Mouse (Mus musculus): Measurements from ENCODE around the gene Arpc1a. TPM values are rescaled to one million over a fixed set of nuclear protein-coding genes. Genes with fewer than 3 reads are reported as not detected.
"Not testable (repeated sequence)": the region's sequence is repeated elsewhere in the genome, so short reads cannot be mapped to it uniquely, and the experiment has no call there.

Arpc1a gene
- total RNA-seq (2021), result 100 to 1,000 TPM; 131 to 134 TPM
- long read RNA-seq, experiment 1, transcript Arpc1a-201 (10 exons, 1,632 nt), result major isoform, 80 of 88 reads
- long read RNA-seq, experiment 1, partial matches to known transcripts, result 3 of 88 reads
- long read RNA-seq, experiment 1, other reads (novel, unspliced or antisense), result 4 of 88 reads
- long read RNA-seq, experiment 2, transcript Arpc1a-201 (10 exons, 1,632 nt), result major isoform, 221 of 255 reads
- long read RNA-seq, experiment 2, partial matches to known transcripts, result 22 of 255 reads
- long read RNA-seq, experiment 2, other reads (novel, unspliced or antisense), result 10 of 255 reads

DNA sequence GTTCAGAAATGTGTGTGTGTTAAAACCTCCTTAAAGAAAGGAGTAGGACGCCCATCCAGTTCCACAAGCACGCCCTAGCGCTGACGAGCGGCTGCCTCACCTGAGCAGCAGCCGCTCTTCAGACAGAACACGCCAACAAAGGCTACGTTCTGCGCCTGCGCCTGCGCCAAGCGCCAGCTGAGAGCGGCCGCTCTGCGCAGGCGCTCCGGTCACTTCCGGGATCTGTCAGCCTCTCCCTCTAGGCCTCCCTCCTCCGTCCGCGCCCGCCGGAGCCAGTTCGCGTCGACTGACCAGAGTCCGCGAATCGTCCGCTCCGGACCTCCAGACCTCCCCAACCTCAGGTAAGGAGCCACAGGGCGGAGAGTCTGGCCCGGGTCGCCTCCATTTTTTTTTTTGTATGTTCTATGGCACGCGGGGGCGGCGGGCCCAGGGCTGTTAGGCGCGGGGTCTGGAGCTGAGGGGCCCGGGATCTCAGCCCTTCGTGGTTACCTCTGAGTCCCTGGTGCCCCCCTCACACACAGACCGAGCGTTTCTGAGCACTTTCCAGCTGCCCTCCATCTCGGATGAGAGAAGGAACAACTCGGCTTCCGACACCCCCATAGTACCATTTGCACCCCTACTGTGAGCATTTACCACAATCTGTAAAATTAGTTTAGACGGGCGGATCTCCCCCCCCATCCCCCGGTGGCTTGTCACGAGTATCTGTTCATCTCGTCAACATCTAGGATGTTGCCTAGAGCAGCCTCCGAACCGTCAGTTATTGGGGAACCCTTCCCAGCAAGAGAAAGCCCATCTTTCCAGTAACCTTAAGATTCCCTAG, at the start of gene Arpc1a, which contains the start of gene Kpna7:
Gene Arpc1a (plus strand): TSS at position 199 of the 820 bp plus-strand sequence.
Gene Kpna7 (minus strand): TSS at position 399 of the 820 bp plus-strand sequence.
- DNase-seq (ENCODE audit: low spot score in 2 of 2), result peak; percentile 89 to 92

DNA sequence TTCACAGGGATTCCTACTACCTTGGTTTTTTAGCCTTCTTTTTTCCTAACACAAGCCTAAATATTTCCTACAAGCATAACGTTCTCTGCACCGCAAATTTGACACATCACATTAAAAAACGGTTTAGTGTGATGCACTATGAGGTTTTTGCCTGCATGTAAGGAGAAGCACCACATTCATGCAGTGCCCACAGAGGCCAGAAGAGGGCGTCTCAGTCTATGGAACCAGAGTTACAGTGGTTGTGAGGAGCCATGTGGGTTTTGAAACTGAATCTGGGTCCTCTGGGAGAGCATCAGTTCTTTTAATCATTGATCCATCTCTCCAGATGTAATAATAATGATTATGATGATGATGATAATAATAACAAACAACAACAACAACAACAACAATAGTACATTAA, 42.0 kb upstream of the Arpc1a start:
- peak in 1 of 2 experiments; percentile 28 for DNase-seq (ENCODE audit: low spot score in 2 of 2)

DNA sequence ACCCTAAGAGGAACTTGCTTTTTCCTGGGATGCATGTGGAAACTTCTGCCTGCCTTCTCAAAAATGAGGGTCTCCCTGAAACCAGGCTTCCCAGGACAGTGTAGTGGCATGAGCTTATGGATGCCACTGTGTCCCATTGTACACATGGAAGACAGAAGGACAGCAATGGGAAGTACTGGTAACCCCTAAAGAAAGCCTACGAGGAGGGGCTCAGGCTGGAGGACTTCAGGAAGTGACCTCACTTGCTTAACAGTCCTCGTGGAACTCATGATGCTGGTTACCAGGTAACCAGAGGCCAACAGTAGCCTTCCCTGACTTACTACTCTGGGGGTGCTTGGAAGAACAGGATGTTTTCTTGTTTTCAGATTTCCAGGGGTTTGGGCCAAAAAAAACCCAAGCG, 40.9 kb upstream of the Arpc1a start, which contains the start of gene 1700018F24Rik:
Gene 1700018F24Rik (plus strand): TSS at position 301 of the 400 bp plus-strand sequence.
- DNase-seq (ENCODE audit: low spot score in 2 of 2), result not testable (repeated sequence)

DNA sequence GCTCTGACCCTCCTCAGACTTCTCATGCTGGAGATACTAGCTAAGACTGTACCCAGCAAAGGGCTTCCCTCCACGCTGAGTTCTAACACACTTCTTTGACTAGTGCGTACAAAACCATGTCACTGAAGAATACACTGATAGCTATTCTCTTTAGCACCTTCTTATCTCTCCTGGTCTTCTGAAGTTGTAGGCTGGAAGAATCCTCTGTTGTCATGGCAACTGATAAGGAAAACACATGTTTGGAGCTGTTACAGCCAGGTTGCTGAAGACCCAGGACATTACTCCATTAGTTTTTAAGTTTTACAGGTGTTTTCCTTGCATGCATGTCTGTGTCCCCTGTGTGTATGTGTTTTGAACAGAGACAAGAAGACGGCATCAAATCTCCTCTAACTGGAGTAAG, 29.4 kb upstream of the Arpc1a start:
- DNase-seq (ENCODE audit: low spot score in 2 of 2), result not testable (repeated sequence)

DNA sequence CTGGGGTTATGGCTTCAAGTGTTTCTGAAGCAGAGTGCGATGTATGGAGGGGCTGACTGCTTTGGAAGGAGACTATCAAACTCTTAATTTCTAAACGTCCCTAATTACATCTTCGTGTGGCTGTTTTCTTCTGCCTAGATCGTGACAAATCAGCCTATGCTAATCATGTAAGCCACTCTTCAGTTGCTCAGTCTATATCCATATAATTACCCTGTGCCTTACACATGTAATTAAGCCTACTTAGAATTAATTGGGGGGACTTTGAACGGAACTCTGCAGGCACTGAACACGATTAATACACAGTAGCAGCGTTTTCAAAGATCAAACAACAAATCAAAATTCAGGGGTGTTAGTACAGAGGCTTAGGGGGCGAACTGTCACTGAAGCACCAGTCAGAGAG, 25.7 kb upstream of the Arpc1a start:
- no peak for DNase-seq (ENCODE audit: low spot score in 2 of 2)

DNA sequence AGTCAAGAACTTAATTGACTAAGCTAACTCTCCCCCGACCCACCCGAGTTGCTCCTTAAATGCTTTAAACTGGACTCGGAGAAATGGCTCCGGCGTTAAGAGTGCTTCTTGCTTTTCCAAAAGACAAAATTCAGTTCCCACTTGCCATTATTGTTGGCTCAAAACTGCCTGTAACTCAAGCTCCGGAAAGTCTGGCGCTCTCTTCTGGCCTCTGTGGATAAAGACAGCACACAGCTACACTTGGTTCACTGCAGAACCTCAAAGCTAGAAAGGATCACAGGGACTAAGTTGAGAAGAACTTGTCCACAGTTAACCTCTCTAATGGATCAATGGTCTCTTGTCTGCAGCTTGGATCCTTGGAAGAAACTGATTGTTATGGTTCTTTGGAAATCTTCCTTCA, 24.9 kb upstream of the Arpc1a start:
- no peak for DNase-seq (ENCODE audit: low spot score in 2 of 2)

DNA sequence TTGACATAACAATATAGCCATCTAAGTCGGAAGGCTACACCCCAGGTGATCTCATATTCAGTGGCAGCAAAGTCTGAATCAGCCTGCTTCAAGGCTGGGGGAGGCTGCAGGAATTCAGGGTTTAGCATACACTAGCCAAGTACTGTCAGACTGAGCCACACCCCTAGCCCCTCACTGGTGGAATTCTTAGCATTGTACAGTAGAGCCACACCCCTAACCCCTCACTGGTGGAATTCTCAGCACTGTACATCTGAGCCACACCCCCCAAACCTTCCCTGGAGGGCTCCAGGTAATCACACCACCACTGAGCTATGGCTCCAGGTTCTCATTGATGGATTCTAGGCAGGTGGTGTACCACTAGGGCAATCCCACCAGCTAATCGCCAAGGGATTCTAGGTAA, 24.1 kb upstream of the Arpc1a start:
- DNase-seq (ENCODE audit: low spot score in 2 of 2), result no peak

DNA sequence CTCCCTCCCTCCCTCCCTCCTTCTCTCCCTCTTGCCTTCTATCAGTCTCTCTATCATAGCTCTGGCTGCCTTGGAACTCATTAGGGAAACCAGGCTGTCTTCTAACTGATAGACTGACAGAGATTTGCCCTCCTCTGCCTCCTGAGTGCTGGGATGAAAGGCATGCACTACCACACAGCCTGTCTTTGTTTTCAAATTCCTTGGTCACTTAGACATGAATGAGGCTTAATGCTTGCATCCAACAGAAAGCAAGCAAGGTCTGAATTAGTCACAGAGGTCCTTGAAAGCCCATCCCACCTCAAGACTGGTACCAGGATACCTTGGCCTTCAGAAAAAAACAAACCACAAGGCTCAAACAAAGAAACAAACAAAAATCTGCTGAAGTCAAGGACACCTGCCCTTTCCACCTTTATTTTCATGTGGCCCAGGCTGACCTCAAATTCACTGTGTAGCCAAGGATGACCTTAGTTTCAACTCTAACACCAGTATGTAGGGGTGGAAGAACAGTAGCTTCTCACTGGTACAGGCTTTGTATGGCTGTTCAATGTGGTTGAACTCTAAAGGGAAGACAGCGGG, 18.8 kb upstream of the Arpc1a start:
- no peak for DNase-seq (ENCODE audit: low spot score in 2 of 2)

DNA sequence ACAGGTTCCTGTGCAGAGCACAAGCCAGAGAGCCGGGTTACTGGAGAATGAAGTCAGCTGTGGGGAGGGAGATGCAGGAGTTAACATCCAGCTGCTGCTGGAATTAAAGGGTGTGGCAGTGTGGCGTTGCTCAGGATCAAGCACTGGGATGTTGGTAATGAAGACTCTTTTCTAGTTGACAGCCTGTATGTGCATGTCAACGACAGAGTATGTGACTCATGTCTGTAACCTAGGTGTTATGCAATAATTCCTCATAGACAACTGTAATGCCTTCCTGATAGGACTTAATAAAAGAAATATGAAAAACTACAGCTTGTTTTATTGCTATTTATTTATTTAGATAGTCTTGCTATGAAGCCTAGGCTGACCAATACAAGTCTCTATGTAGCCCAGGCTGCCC, 14.8 kb upstream of the Arpc1a start:
- no peak for DNase-seq (ENCODE audit: low spot score in 2 of 2)

DNA sequence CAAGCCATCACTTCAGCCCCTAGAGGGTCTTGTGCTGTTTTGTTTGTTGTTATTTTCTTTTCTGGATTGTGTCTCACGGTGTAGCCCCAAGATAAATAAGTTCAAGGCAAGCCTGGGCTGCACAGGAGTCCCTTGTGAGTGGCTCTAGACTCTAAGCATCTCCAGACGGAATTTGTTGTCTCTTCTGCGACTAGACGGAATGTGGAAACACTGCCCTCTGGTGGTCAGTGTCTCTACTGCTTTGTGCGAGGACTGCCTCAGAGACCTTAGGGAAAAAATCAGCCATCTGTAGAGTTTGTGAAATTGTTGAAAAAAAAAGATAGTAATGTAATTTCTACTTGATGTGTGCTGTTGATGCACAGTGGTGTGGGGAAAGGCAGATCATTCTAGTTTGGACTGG, 13.9 kb upstream of the Arpc1a start:
- DNase-seq (ENCODE audit: low spot score in 2 of 2), result peak; percentile 67 to 77

DNA sequence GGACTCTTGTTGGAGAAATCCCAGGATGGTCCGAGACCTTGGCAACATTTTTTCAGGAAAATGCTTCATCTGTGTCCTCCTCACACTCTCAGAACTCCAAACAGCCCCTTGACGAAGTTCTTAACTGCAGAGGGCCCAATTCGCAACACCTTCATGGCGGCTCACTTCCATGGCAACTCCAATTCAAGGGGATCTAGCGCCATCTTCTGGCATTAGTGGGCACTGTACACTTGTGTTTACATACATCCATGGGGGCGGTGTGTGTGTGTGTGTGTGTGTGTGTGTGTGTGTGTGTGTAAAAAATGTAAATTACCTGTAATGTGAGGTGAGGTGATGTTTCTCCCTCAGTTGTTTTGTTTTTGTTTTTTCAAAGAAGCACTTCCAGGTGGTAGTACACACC, 12.3 kb upstream of the Arpc1a start:
- DNase-seq (ENCODE audit: low spot score in 2 of 2), result no peak

DNA sequence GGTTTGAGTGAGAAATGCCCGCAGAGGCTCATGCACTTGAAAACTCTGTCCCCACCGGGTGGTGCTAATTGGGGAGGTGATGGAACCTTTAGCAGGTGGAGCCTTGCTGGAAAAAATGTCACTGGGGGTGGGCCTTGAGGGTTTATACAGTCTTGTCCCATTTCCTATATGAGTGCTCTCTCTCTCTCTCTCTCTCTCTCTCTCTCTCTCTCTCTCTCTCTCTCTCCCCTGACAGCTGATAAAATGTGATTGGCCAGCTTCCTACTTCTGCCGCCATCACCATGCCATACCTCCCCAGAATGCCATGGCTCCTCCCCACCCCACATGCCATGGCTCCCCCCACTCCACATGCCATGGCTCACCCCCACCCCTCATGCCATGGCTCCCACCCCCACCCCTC, 8.5 kb upstream of the Arpc1a start:
- DNase-seq (ENCODE audit: low spot score in 2 of 2), result no peak

DNA sequence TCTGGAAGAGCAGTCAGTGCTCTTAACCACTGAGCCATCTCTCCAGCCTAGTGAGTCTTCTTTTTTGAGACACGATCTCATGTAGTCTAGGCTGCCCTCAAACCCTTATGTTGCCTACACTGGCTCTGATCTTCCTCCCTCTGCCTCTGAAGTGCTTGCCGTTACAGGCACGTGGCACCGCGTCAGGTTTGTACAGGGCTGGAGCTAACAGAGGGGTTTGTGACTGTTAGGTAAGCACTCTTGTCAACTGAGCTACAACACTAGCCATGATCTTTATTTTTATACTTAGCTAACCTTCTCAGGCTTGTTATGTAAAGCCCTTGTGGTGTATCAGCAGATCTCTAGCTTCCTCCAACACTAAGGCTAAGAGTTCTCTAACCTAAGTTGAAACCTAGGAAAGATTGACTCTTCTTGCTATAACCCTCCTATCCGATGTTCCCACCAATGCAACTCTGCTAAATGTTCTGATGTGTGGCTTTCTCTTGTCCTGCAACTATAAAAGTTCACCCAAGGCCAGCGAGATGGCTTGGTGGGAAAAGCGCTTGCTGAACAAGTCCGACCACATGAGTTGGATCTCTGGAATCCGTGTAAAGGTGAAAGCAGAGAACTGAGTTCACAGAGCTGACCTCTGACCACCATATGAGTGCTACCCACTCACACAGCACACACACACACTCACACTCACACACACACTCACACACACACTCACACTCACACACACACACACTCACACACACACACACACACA, 1.6 kb upstream of the Arpc1a start:
- no peak for DNase-seq (ENCODE audit: low spot score in 2 of 2)

DNA sequence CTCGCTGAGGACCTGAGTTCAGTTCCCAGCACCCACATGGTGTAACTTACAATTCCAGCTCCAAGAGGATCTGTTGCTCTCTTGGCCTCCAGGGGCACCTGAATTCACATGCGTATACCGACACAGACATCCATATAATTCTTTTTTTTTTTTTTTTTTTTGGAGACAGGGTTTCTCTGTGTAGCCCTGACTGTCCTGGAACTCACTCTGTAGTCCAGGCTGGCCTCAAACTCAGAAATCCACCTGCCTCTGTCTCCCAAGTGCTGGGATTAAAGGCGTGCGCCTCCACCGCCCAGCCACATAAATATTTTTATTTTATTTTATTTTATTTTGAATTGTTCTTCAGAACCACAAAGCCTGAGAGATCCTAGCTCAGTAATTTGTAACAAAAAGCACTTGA, 429 bp upstream of the Arpc1a start:
- DNase-seq (ENCODE audit: low spot score in 2 of 2), result not testable (repeated sequence)

DNA sequence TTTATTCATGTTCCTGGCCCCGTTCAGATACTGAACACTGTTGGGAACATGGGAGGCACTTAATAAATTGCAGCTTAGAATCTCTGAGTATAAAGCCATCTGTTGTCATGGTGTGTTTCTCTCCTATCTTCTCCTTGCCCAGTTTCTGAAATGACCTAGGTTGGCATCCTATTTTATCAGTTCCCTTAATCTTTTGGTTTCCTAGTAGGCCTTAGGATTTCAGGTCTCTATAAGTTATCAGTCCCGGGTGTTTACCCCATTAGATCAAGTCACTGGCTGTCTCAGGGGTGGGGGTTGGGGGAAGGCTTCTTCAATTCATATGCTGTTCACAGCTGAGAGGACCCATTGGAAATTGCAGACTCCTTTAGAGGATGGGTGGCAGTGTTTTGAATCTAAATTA, 1.2 kb downstream of the Arpc1a start:
- DNase-seq (ENCODE audit: low spot score in 2 of 2), result no peak

DNA sequence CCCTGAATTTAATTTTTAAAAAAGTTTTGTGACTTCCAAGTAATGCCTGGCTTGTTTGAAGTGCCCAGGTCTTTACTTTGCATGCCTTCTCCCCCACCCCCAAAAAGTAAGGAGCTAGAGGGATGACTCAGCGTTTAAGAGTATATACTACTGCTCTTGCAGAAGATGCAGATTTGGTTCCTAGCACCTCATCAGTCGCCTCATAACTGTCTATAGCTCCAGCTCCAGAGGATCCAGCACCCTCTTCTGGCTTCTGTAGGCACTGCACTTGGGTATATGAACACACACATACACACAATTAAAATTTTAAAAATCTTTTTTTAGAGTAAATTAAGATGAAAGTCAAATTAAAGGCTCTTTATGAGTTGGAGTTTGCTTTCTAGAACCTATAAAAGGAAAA, 4.6 kb downstream of the Arpc1a start:
- DNase-seq (ENCODE audit: low spot score in 2 of 2), result no peak

DNA sequence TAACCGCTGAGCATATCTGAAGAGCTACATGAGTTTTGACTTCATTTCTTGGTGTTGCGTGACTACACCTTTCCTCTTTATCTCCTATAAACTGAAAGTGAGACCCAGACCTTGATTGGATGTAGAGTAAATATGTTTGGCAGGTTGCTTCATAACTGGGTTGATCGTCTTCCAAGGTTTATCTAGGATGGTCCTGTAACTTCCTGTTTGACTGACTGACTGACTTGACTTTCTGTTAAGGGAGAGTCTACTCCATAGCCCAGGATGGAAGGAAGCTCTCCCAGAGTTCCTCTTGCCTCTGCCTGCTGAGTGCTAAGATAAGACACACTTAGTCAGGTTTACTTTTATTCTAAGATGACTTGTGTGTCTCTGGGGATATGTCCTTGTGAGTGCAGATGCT, 6.2 kb downstream of the Arpc1a start:
- DNase-seq (ENCODE audit: low spot score in 2 of 2), result no peak

DNA sequence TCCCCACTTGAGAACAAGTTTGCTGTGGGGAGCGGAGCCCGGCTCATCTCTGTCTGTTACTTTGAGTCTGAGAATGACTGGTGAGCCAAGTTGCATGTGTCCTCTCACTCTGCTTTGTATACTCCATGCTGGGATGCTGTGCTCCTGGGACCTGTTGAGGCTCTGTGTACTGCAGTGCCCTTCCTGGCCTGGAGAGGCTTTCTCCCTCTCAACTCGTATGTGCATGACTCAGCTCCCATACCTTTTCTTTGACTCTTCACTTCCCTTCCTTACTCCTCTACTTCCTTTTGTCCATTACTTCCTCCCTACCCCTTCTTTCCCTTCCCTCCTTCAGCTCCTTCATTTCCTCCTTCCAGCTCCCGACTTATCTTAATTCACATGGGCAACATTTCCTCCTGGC, 12.6 kb downstream of the Arpc1a start:
- no peak for DNase-seq (ENCODE audit: low spot score in 2 of 2)

DNA sequence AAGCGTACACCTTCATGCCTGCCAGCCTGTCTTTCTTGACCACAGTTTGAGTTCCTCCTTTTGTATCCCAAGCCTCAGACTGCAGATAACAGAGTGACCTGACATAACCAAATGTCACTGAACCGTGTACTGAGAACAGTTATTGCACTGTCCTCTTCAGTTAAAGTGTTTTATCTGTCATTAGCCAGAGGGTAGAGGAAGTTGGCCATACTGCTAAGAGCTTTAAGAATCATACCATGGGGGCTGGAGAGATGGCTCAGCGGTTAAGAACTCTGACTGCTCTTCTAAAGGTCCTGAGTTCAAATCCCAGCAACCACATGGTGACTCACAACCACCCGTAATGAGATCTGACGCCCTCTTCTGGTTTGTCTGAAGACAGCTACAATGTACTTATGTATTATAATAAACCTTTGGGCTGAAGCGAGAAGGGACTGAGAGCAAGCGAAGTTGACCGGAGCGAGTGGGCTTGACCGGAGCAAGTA, 14.8 kb downstream of the Arpc1a start:
- DNase-seq (ENCODE audit: low spot score in 2 of 2), result no peak

DNA sequence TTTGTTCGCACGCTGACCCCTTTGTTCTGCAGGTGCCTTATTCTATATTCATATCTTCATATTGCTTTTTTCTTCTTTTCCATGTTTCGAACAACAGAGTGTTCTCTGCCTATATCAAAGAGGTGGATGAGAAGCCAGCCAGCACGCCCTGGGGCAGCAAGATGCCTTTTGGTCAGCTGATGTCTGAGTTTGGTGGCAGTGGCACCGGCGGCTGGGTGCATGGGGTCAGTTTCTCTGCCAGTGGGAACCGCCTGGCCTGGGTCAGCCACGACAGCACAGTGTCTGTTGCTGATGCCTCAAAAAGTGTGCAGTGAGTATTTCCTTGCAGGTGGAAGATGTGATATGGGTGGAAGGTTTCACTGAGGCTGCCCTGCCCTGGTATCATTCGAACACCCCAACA, 17.3 kb downstream of the Arpc1a start:
- no peak for DNase-seq (ENCODE audit: low spot score in 2 of 2)

DNA sequence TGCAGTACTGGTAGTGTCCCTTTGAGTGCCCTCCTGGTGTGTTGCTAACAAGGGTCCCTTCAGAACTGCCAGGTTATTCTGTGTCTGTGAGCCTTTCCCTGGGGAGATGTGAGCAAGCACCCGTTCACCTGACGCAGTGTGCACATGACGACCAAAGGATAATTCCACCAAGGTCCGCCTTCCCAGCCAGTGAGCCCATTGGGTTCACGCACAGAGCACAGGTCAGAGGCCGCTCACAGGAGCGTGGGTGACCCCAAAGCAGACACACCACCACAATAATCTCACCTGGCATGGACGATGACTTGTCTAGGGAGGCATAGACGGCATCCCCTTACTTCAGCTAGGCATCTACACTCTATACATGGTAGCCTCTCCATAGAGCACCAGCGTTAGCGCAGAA, 17.8 kb downstream of the Arpc1a start:
- not testable (repeated sequence) for DNase-seq (ENCODE audit: low spot score in 2 of 2)

Data from adrenal gland, adult 18-20 months (tissue).